Mouse (Mus musculus): ENCODE results near the gene Olfr1289. TPM values are rescaled to one million over a fixed set of nuclear protein-coding genes. Genes with fewer than 3 reads are reported as not detected.

Olfr1289 gene
- not detected in 2 replicates for polyA plus RNA-seq (2011; ENCODE audit: insufficient read length, low read depth, missing spikeins)

GRCm38 (mm10) chr2:111480519-111480918 is at the start of gene Olfr1289:
Olfr1289 (plus strand) TSS chr2:111480819.
- no peak within 1 kb of the TSS for H3K27ac ChIP-seq (ENCODE audit: insufficient read depth, low read length)
- H3K4me3 ChIP-seq (ENCODE audit: insufficient read depth, low read length), result no peak within 1 kb of the TSS
- H3K4me1 ChIP-seq (ENCODE audit: control insufficient read depth, insufficient read depth, low read length), result no peaks in the 10 kb centered on the region
- TF ChIP-seq CTCF (IDR thresholded peaks at IDR 0.05; ENCODE audit: borderline replicate concordance, insufficient read depth, low read length) (no peak), POLR2A (IDR thresholded peaks at IDR 0.05; ENCODE audit: low read depth, low read length) (no peak)

GRCm38 (mm10) chr2:111448842-111449241 is 31.8 kb upstream of the Olfr1289 start, which contains the start of gene Olfr1287:
Olfr1287 (plus strand) TSS chr2:111449142.
- Histone ChIP-seq H3K27ac (ENCODE audit: insufficient read depth, low read length) (no peak within 1 kb of the TSS), H3K4me3 (ENCODE audit: insufficient read depth, low read length) (no peak within 1 kb of the TSS), H3K4me1 (ENCODE audit: control insufficient read depth, insufficient read depth, low read length) (no peaks in the 10 kb centered on the region)
- no peak for TF ChIP-seq CTCF (IDR thresholded peaks at IDR 0.05; ENCODE audit: borderline replicate concordance, insufficient read depth, low read length)
- no peak for TF ChIP-seq POLR2A (IDR thresholded peaks at IDR 0.05; ENCODE audit: low read depth, low read length)

- no peak within 1 kb of the TSS for H3K27ac ChIP-seq (ENCODE audit: insufficient read depth, low read length)
- no peak within 1 kb of the TSS for H3K4me3 ChIP-seq (ENCODE audit: insufficient read depth, low read length)
- TF ChIP-seq POLR2A (IDR thresholded peaks at IDR 0.05; ENCODE audit: low read depth, low read length) (no peak), CTCF (IDR thresholded peaks at IDR 0.05; ENCODE audit: borderline replicate concordance, insufficient read depth, low read length) (no peak)
- no peaks in the 10 kb centered on the region for H3K4me1 ChIP-seq (ENCODE audit: control insufficient read depth, insufficient read depth, low read length)
These were observed 6.8 kb upstream of the Olfr1289 start, which contains the start of gene Olfr1288 for GRCm38 (mm10) chr2:111473801-111474200. Olfr1288 (plus strand) TSS chr2:111474101.

- Histone ChIP-seq H3K4me1 (ENCODE audit: control insufficient read depth, insufficient read depth, low read length) (no peaks in the 10 kb centered on the region), H3K4me3 (ENCODE audit: insufficient read depth, low read length) (no peak within 1 kb of the TSS), H3K27ac (ENCODE audit: insufficient read depth, low read length) (no peak within 1 kb of the TSS)
- no peak for TF ChIP-seq POLR2A (IDR thresholded peaks at IDR 0.05; ENCODE audit: low read depth, low read length)
- no peak for TF ChIP-seq CTCF (IDR thresholded peaks at IDR 0.05; ENCODE audit: borderline replicate concordance, insufficient read depth, low read length)
These were observed 13.1 kb downstream of the Olfr1289 start, which contains the start of gene Olfr1290 for GRCm38 (mm10) chr2:111493729-111494128. Olfr1290 (minus strand) TSS chr2:111493829.

GRCm38 (mm10) chr2:111496880-111497279 is 16.3 kb downstream of the Olfr1289 start, which contains the start of gene Olfr1291-ps1:
Olfr1291-ps1 (plus strand) TSS chr2:111497180.
- Histone ChIP-seq H3K4me1 (ENCODE audit: control insufficient read depth, insufficient read depth, low read length) (no peaks in the 10 kb centered on the region), H3K27ac (ENCODE audit: insufficient read depth, low read length) (no peak within 1 kb of the TSS), H3K4me3 (ENCODE audit: insufficient read depth, low read length) (no peak within 1 kb of the TSS)
- TF ChIP-seq POLR2A (IDR thresholded peaks at IDR 0.05; ENCODE audit: low read depth, low read length), result no peak

- no peak overlapping the region for H3K27ac ChIP-seq (ENCODE audit: insufficient read depth, low read length)
- TF ChIP-seq POLR2A (IDR thresholded peaks at IDR 0.05; ENCODE audit: low read depth, low read length), result no peak
- no peak overlapping the region for H3K4me3 ChIP-seq (ENCODE audit: insufficient read depth, low read length)
- no peaks in the 10 kb centered on the region for H3K4me1 ChIP-seq (ENCODE audit: control insufficient read depth, insufficient read depth, low read length)
These were observed 36.8 kb downstream of the Olfr1289 start for GRCm38 (mm10) chr2:111517451-111517850.

GRCm38 (mm10) chr2:111524903-111525302 is 44.3 kb downstream of the Olfr1289 start, which contains the start of gene Olfr1293-ps:
Olfr1293-ps (plus strand) TSS chr2:111525203.
- Histone ChIP-seq H3K4me3 (ENCODE audit: insufficient read depth, low read length) (no peak within 1 kb of the TSS), H3K4me1 (ENCODE audit: control insufficient read depth, insufficient read depth, low read length) (no peaks in the 10 kb centered on the region), H3K27ac (ENCODE audit: insufficient read depth, low read length) (no peak within 1 kb of the TSS)
- TF ChIP-seq POLR2A (IDR thresholded peaks at IDR 0.05; ENCODE audit: low read depth, low read length), result no peak
- no peak for TF ChIP-seq CTCF (IDR thresholded peaks at IDR 0.05; ENCODE audit: borderline replicate concordance, insufficient read depth, low read length)

Other genes with a start within 250 kb of the Olfr1289 start
- not detected in 2 replicates for gene Olfr1275, start 245.5 kb upstream of the Olfr1289 start, polyA plus RNA-seq (2011; ENCODE audit: insufficient read length, low read depth, missing spikeins)
- gene Olfr1276, start 226.3 kb upstream of the Olfr1289 start, polyA plus RNA-seq (2011; ENCODE audit: insufficient read length, low read depth, missing spikeins), result not detected in 2 replicates
- not detected in 2 replicates for gene Olfr1277, start 206.7 kb upstream of the Olfr1289 start, polyA plus RNA-seq (2011; ENCODE audit: insufficient read length, low read depth, missing spikeins)
- gene Olfr1278, start 190.7 kb upstream of the Olfr1289 start, polyA plus RNA-seq (2011; ENCODE audit: insufficient read length, low read depth, missing spikeins), result not detected in 2 replicates
- gene Olfr1279, start 180.2 kb upstream of the Olfr1289 start, polyA plus RNA-seq (2011; ENCODE audit: insufficient read length, low read depth, missing spikeins), result not detected in 2 replicates
- gene Olfr1280, start 166.8 kb upstream of the Olfr1289 start, polyA plus RNA-seq (2011; ENCODE audit: insufficient read length, low read depth, missing spikeins), result not detected in 2 replicates
- gene Olfr1281, start 154.3 kb upstream of the Olfr1289 start, polyA plus RNA-seq (2011; ENCODE audit: insufficient read length, low read depth, missing spikeins), result not detected in 2 replicates
- not detected in 2 replicates for gene Olfr1282, start 144.7 kb upstream of the Olfr1289 start, polyA plus RNA-seq (2011; ENCODE audit: insufficient read length, low read depth, missing spikeins)
- gene Olfr1283, start 114.0 kb upstream of the Olfr1289 start, polyA plus RNA-seq (2011; ENCODE audit: insufficient read length, low read depth, missing spikeins), result not detected in 2 replicates
- gene Olfr1284, start 105.3 kb upstream of the Olfr1289 start, polyA plus RNA-seq (2011; ENCODE audit: insufficient read length, low read depth, missing spikeins), result not detected in 2 replicates
- not detected in 2 replicates for gene Olfr1286, start 57.7 kb upstream of the Olfr1289 start, polyA plus RNA-seq (2011; ENCODE audit: insufficient read length, low read depth, missing spikeins)
- gene Olfr1287, start 31.7 kb upstream of the Olfr1289 start, polyA plus RNA-seq (2011; ENCODE audit: insufficient read length, low read depth, missing spikeins), result not detected in 2 replicates
- gene Olfr1288, start 6.7 kb upstream of the Olfr1289 start, polyA plus RNA-seq (2011; ENCODE audit: insufficient read length, low read depth, missing spikeins), result not detected in 2 replicates
- gene Olfr1290, start 13.0 kb downstream of the Olfr1289 start, polyA plus RNA-seq (2011; ENCODE audit: insufficient read length, low read depth, missing spikeins), result not detected in 2 replicates
- gene Olfr1291-ps1, start 16.4 kb downstream of the Olfr1289 start, polyA plus RNA-seq (2011; ENCODE audit: insufficient read length, low read depth, missing spikeins), result not detected in 2 replicates
- not detected in 2 replicates for gene Olfr1293-ps, start 44.4 kb downstream of the Olfr1289 start, polyA plus RNA-seq (2011; ENCODE audit: insufficient read length, low read depth, missing spikeins)
- not detected in 2 replicates for gene Olfr1294, start 59.5 kb downstream of the Olfr1289 start, polyA plus RNA-seq (2011; ENCODE audit: insufficient read length, low read depth, missing spikeins)
- gene Olfr1295, start 88.9 kb downstream of the Olfr1289 start, polyA plus RNA-seq (2011; ENCODE audit: insufficient read length, low read depth, missing spikeins), result not detected in 2 replicates
- not detected in 2 replicates for gene Olfr1297, start 145.7 kb downstream of the Olfr1289 start, polyA plus RNA-seq (2011; ENCODE audit: insufficient read length, low read depth, missing spikeins)
- not detected in 2 replicates for gene Olfr1298, start 168.4 kb downstream of the Olfr1289 start, polyA plus RNA-seq (2011; ENCODE audit: insufficient read length, low read depth, missing spikeins)
- gene Olfr1299, start 180.6 kb downstream of the Olfr1289 start, polyA plus RNA-seq (2011; ENCODE audit: insufficient read length, low read depth, missing spikeins), result not detected in 2 replicates